Mouse (Mus musculus) intestine, postnatal 0 days (tissue): Measurements from ENCODE around the gene Ppfia3. TPM values are rescaled to one million over a fixed set of nuclear protein-coding genes. Genes with fewer than 3 reads are reported as not detected.

Experiments
- ATAC-seq: fragments of 200-750 bp; cut with Nextera tagmentation; 2 replicates; pipeline ENCODE4 v1.8.0; 2017; ENCODE audit warnings: mild to moderate bottlenecking, moderate TSS enrichment, moderate library complexity
- H3K27ac ChIP-seq: fragments of 300-500 bp; sonication (generic); 2 replicates; pipeline ENCODE4 v1.5.1; 2014; ENCODE audit warnings: mild to moderate bottlenecking, low read depth, low read length, moderate library complexity
- H3K27me3 ChIP-seq: fragments of 300-500 bp; sonication (generic); replicated peaks from 2 replicates; pipeline ENCODE4 v1.6.1; 2014; ENCODE audit warnings: low read length, mixed read lengths; ENCODE audit not compliant: control insufficient read depth, insufficient read depth
- H3K36me3 ChIP-seq: fragments of 300-500 bp; sonication (generic); 2 replicates; pipeline ENCODE4 v1.6.1; 2014; ENCODE audit warnings: mild to moderate bottlenecking, moderate library complexity; ENCODE audit not compliant: control insufficient read depth, insufficient read depth
- H3K4me1 ChIP-seq: fragments of 300-500 bp; sonication (generic); replicated peaks from 2 replicates; pipeline ENCODE4 v1.6.1; 2014; ENCODE audit warnings: antibody characterized with exemption, low read length, mixed read lengths; ENCODE audit not compliant: control insufficient read depth, insufficient read depth
- H3K4me2 ChIP-seq: fragments of 300-500 bp; sonication (generic); replicated peaks from 2 replicates; pipeline ENCODE4 v1.6.1; 2014; ENCODE audit warnings: low read depth, mild to moderate bottlenecking, moderate library complexity
- H3K4me3 ChIP-seq: fragments of 300-500 bp; sonication (generic); 2 replicates; pipeline ENCODE4 v1.5.1; 2014; ENCODE audit warnings: low read depth, low read length
- H3K9ac ChIP-seq: fragments of 300-500 bp; sonication (generic); 2 replicates; pipeline ENCODE4 v1.6.1; 2014; ENCODE audit warnings: mild to moderate bottlenecking, low read depth, low read length
- H3K9me3 ChIP-seq: fragments of 300-500 bp; sonication (generic); 2 replicates; pipeline ENCODE4 v1.6.1; 2016; ENCODE audit warnings: mixed run types; ENCODE audit not compliant: control insufficient read depth
- CTCF ChIP-seq: sonication (generic); IDR thresholded peaks from 2 replicates; pipeline ENCODE4 v1.5.1; 2016; ENCODE audit warnings: low read depth, mild to moderate bottlenecking, control low read depth, antibody characterized with exemption, moderate library complexity
- WGBS: fragments of 180-500 bp; shearing (Covaris S2); extraction: QIAGEN DNeasy Blood & Tissue Kit; methylation state at CpG from one replicate; pipeline ENCODE4 v1.1.7; 2014; 5-methylcytosine and 5-hydroxymethylcytosine counted together
- polyA plus RNA-seq: library from polyadenylated mRNA; unstranded; fragments of >200 nt; fragmentation: Nextera tagmentation; extraction: Ambion mirVana; gene quantifications from 2 replicates; pipeline ENCODE4 v1.2.1, GENCODE M21; 2015

Gene Ppfia3
- polyA plus RNA-seq, 1 experiment from 2014 or later = 24.5 TPM

DNA sequence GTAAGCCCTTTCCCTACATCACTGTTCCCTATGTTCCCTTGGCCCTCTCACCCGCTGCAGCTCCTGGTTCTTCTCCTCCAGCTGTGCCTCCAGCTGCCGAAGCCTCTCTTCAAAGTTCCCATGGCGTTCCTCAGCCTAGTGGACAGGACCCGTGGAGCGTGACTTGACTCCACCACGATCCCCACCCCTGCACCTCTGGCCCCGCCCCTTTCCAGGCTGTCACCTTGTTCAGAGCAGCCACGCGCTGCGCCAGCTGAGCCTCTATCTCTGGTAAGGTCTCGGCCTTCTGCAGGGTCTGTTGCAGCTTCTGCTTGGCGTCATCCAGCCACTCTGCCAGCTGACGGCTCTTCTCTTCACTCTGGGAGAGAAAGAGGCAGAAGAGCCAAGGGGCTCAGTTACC is 10.7 kb downstream of the Ppfia3 start:
- 45% methylated on average over 13 of the region's 13 CpGs for WGBS
- no peaks in the 10 kb centered on the region for H3K4me1 ChIP-seq
- ATAC-seq = no peak
- peak overlapping the region; percentile 38 for H3K4me2 ChIP-seq
- no peaks in the 10 kb centered on the region for H3K9me3 ChIP-seq
- H3K36me3 ChIP-seq = no peaks in the 10 kb centered on the region
- TF ChIP-seq CTCF = no peak
- H3K27ac ChIP-seq = no peak overlapping the region
- peaks cover 13% of the 10 kb centered on the region for H3K27me3 ChIP-seq
- no peak overlapping the region for H3K4me3 ChIP-seq
- no peak overlapping the region for H3K9ac ChIP-seq

DNA sequence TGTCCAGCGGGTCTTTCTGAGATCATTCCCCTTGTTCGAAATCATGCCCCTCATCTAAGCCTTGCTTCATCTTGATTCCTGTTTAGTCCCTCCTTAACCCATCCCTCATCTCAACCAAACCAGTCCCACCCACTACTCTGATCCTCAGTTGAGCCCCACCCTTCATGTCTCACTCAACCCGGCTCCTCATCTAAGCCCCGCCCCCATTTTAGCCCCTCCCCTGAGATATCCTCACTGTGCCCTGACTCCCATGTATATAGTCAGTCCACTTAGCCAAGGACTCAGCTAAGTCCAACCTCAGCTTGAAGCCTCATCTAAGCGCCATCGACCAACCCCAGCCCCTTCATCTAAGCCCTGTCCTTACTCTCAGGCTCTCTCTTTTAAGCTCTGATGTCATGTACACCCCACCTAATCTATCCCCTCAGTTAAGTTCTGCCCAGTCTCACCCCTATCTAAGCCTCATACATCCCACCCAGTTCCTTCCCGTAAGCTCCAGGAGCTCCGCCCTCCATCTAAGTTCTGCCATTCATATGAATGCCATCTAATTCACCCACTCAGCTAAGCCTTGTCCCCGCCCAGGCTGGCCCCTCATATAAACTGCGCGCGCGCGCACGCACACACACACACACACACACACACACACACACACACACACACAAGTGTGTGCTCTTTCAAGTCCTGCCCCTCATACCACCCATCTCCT is 11.3 kb downstream of the Ppfia3 start:
- Histone ChIP-seq H3K36me3 (no peaks in the 10 kb centered on the region), H3K4me2 (no peak overlapping the region), H3K27me3 (peaks cover 7% of the 10 kb centered on the region; the same call in 1 of the 2 replicates), H3K4me3 (no peak overlapping the region), H3K27ac (no peak overlapping the region), H3K9me3 (no peaks in the 10 kb centered on the region), H3K9ac (no peak overlapping the region), H3K4me1 (no peaks in the 10 kb centered on the region)
- 72% methylated on average over 15 of the region's 15 CpGs for WGBS
- TF ChIP-seq CTCF = no peak
- ATAC-seq = no peak

DNA sequence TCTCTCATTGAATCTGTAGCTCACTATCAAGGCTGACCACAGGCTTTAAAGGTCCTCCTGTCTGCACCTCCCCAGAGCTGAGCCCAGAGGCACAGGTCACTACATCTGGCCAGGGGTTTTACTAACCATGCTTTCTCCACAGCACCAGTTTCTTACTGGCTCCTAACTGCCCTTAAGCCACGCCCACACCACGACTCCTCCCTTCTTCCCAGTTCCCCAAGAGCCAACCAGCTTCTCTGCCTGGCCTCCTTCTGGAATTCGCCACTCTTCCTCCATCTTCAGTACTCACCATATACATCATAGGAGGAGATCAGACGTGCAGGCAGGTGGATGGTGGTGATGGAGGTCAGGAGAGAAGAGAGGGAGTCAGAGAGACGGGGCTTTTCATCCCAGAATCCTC is 13.8 kb downstream of the Ppfia3 start:
- no peak overlapping the region for H3K27ac ChIP-seq
- H3K36me3 ChIP-seq = no peaks in the 10 kb centered on the region
- H3K27me3 ChIP-seq = no peaks in the 10 kb centered on the region
- H3K9ac ChIP-seq = no peak overlapping the region
- no peaks in the 10 kb centered on the region for H3K9me3 ChIP-seq
- no peak overlapping the region for H3K4me2 ChIP-seq
- no peak for ATAC-seq
- 20% methylated on average over 5 of the region's 5 CpGs for WGBS
- no peaks in the 10 kb centered on the region for H3K4me1 ChIP-seq
- TF ChIP-seq CTCF = no peak
- no peak overlapping the region for H3K4me3 ChIP-seq

DNA sequence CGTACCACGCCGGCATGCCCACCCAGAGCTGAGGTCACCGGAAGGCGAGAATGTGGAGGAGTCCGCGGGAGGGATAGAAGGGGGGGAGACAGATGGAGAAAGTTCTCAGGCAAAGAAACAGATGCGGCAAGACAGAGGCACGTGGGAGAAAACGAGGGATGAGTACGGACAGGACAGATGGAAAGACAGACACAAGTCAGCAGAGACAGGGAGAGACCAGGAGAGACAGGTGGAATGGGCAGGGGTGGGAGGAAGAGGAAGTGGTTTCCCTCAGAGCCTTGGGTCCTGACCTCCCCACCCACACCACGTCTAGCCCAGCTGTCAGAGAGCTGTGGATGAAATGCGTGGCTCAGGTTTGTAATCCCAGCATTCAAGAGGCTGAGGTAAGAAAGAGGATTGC is 19.9 kb downstream of the Ppfia3 start:
- Histone ChIP-seq H3K9ac (no peak overlapping the region), H3K36me3 (no peaks in the 10 kb centered on the region; the same call in 1 of the 2 replicates), H3K4me3 (no peak overlapping the region), H3K4me1 (no peaks in the 10 kb centered on the region), H3K27ac (no peak overlapping the region), H3K9me3 (no peaks in the 10 kb centered on the region), H3K4me2 (no peak overlapping the region), H3K27me3 (no peaks in the 10 kb centered on the region)
- ATAC-seq = no peak
- no peak for TF ChIP-seq CTCF
- 73% methylated on average over 13 of the region's 13 CpGs for WGBS

DNA sequence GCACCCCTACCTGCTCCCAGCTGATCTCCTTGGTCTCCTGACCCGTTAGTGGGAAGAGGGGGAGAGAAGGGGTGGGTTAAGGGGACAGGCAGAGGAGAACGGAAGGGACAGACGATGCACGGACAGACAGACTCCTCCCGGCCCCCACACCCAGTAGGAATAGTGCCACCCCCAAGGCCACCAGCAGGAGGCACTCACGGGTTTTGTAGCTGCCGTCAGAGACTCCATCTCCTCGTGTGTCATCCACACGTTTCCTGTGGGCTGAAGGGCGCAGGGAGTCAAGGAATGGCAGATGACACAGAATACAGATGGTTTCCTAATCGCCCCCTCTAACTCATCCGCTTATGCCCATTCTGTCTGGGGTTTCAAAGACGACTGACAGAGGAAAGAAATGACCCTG is 23.3 kb downstream of the Ppfia3 start:
- TF ChIP-seq CTCF = peak; percentile 65
- ATAC-seq = no peak
- H3K9me3 ChIP-seq = no peaks in the 10 kb centered on the region
- H3K9ac ChIP-seq = no peak overlapping the region
- H3K4me3 ChIP-seq = no peak overlapping the region
- no peaks in the 10 kb centered on the region for H3K27me3 ChIP-seq
- H3K27ac ChIP-seq = no peak overlapping the region
- H3K4me1 ChIP-seq = peaks cover 6% of the 10 kb centered on the region; the same call in 1 of the 2 replicates
- H3K36me3 ChIP-seq = no peaks in the 10 kb centered on the region; the same call in 1 of the 2 replicates
- no peak overlapping the region for H3K4me2 ChIP-seq
- WGBS = 27% methylated on average over 13 of the region's 13 CpGs

DNA sequence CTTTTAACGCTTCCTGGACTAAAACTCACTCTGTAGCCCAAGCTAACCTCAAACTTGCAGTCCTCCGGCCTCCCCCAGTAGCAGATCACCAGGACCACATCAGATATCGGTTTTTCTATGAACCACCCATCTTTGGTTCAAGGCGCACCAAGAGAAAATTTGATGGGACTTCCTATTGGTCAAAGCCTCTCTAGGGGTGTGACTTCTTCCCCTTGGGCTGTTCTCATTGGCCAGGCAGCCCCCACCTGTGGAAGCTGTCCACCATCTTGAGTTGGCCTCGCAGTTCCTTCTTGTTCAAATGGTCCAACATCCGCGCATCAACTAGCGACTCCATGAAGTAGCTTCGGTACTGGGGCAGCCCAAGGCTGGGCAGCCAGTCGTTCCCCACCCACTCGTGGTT is 24.7 kb downstream of the Ppfia3 start:
- no peaks in the 10 kb centered on the region; the same call in 1 of the 2 replicates for H3K36me3 ChIP-seq
- no peak overlapping the region for H3K9ac ChIP-seq
- no peaks in the 10 kb centered on the region for H3K9me3 ChIP-seq
- H3K4me1 ChIP-seq = peaks cover 16% of the 10 kb centered on the region
- no peak overlapping the region for H3K4me2 ChIP-seq
- TF ChIP-seq CTCF = no peak
- ATAC-seq = no peak
- H3K27me3 ChIP-seq = no peaks in the 10 kb centered on the region
- H3K4me3 ChIP-seq = no peak overlapping the region
- H3K27ac ChIP-seq = no peak overlapping the region
- 90% methylated on average over 11 of the region's 11 CpGs for WGBS
